Mouse (Mus musculus) intestine, postnatal 0 days (tissue): Measurements from ENCODE around the gene Robo1. TPM values are rescaled to one million over a fixed set of nuclear protein-coding genes. Genes with fewer than 3 reads are reported as not detected.

Source experiments
- ATAC-seq: fragments of 200-750 bp; cut with Nextera tagmentation; 2 replicates; pipeline ENCODE4 v1.8.0; 2017; ENCODE audit warnings: mild to moderate bottlenecking, moderate TSS enrichment, moderate library complexity
- H3K27ac ChIP-seq: fragments of 300-500 bp; sonication (generic); 2 replicates; pipeline ENCODE4 v1.5.1; 2014; ENCODE audit warnings: mild to moderate bottlenecking, low read depth, low read length, moderate library complexity
- H3K27me3 ChIP-seq: fragments of 300-500 bp; sonication (generic); replicated peaks from 2 replicates; pipeline ENCODE4 v1.6.1; 2014; ENCODE audit warnings: low read length, mixed read lengths; ENCODE audit not compliant: control insufficient read depth, insufficient read depth
- H3K36me3 ChIP-seq: fragments of 300-500 bp; sonication (generic); 2 replicates; pipeline ENCODE4 v1.6.1; 2014; ENCODE audit warnings: mild to moderate bottlenecking, moderate library complexity; ENCODE audit not compliant: control insufficient read depth, insufficient read depth
- H3K4me1 ChIP-seq: fragments of 300-500 bp; sonication (generic); replicated peaks from 2 replicates; pipeline ENCODE4 v1.6.1; 2014; ENCODE audit warnings: antibody characterized with exemption, low read length, mixed read lengths; ENCODE audit not compliant: control insufficient read depth, insufficient read depth
- H3K4me2 ChIP-seq: fragments of 300-500 bp; sonication (generic); replicated peaks from 2 replicates; pipeline ENCODE4 v1.6.1; 2014; ENCODE audit warnings: low read depth, mild to moderate bottlenecking, moderate library complexity
- H3K4me3 ChIP-seq: fragments of 300-500 bp; sonication (generic); 2 replicates; pipeline ENCODE4 v1.5.1; 2014; ENCODE audit warnings: low read depth, low read length
- H3K9ac ChIP-seq: fragments of 300-500 bp; sonication (generic); 2 replicates; pipeline ENCODE4 v1.6.1; 2014; ENCODE audit warnings: mild to moderate bottlenecking, low read depth, low read length
- H3K9me3 ChIP-seq: fragments of 300-500 bp; sonication (generic); 2 replicates; pipeline ENCODE4 v1.6.1; 2016; ENCODE audit warnings: mixed run types; ENCODE audit not compliant: control insufficient read depth
- CTCF ChIP-seq: sonication (generic); IDR thresholded peaks from 2 replicates; pipeline ENCODE4 v1.5.1; 2016; ENCODE audit warnings: low read depth, mild to moderate bottlenecking, control low read depth, antibody characterized with exemption, moderate library complexity
- WGBS: fragments of 180-500 bp; shearing (Covaris S2); extraction: QIAGEN DNeasy Blood & Tissue Kit; methylation state at CpG from one replicate; pipeline ENCODE4 v1.1.7; 2014; 5-methylcytosine and 5-hydroxymethylcytosine counted together
- polyA plus RNA-seq: library from polyadenylated mRNA; unstranded; fragments of >200 nt; fragmentation: Nextera tagmentation; extraction: Ambion mirVana; gene quantifications from 2 replicates; pipeline ENCODE4 v1.2.1, GENCODE M21; 2015

Robo1 gene
- polyA plus RNA-seq, 1 experiment from 2014 or later: 2.7 TPM

- no peaks in the 10 kb centered on the region for H3K27me3 ChIP-seq
- no peak for ATAC-seq
- 78% methylated on average over 3 of the region's 3 CpGs for WGBS
- no peak overlapping the region for H3K4me3 ChIP-seq
- H3K27ac ChIP-seq: no peak overlapping the region
- H3K4me1 ChIP-seq: no peaks in the 10 kb centered on the region
- no peak overlapping the region for H3K4me2 ChIP-seq
- H3K36me3 ChIP-seq: no peaks in the 10 kb centered on the region
- TF ChIP-seq CTCF: no peak
- no peaks in the 10 kb centered on the region for H3K9me3 ChIP-seq
- H3K9ac ChIP-seq: no peak overlapping the region
Observed at GRCm38 (mm10) chr16:72465696-72466095, 157.6 kb downstream of the Robo1 start.

GRCm38 (mm10) chr16:72470037-72470673 is 162.0 kb downstream of the Robo1 start:
- Histone ChIP-seq H3K27me3 (no peaks in the 10 kb centered on the region), H3K4me1 (no peaks in the 10 kb centered on the region), H3K27ac (no peak overlapping the region), H3K9ac (no peak overlapping the region), H3K36me3 (no peaks in the 10 kb centered on the region), H3K9me3 (no peaks in the 10 kb centered on the region), H3K4me3 (no peak overlapping the region), H3K4me2 (no peak overlapping the region)
- 61% methylated on average over 2 of the region's 2 CpGs for WGBS
- no peak for ATAC-seq
- TF ChIP-seq CTCF: no peak

GRCm38 (mm10) chr16:72510716-72511199 is 202.7 kb downstream of the Robo1 start:
- Histone ChIP-seq H3K9ac (no peak overlapping the region), H3K27me3 (no peaks in the 10 kb centered on the region), H3K4me2 (no peak overlapping the region), H3K9me3 (no peaks in the 10 kb centered on the region), H3K36me3 (no peaks in the 10 kb centered on the region), H3K4me1 (no peaks in the 10 kb centered on the region), H3K27ac (no peak overlapping the region), H3K4me3 (no peak overlapping the region)
- 58% methylated on average over 6 of the region's 6 CpGs for WGBS
- ATAC-seq: no peak
- no peak for TF ChIP-seq CTCF

GRCm38 (mm10) chr16:72531337-72531736 is 223.2 kb downstream of the Robo1 start:
- WGBS: 86% methylated on average over 2 of the region's 2 CpGs
- no peaks in the 10 kb centered on the region for H3K4me1 ChIP-seq
- H3K9ac ChIP-seq: no peak overlapping the region
- H3K36me3 ChIP-seq: no peaks in the 10 kb centered on the region
- H3K27me3 ChIP-seq: no peaks in the 10 kb centered on the region
- no peaks in the 10 kb centered on the region for H3K9me3 ChIP-seq
- no peak for TF ChIP-seq CTCF
- H3K27ac ChIP-seq: no peak overlapping the region
- no peak overlapping the region for H3K4me2 ChIP-seq
- H3K4me3 ChIP-seq: no peak overlapping the region
- no peak for ATAC-seq

GRCm38 (mm10) chr16:72533900-72534571 is 225.9 kb downstream of the Robo1 start:
- no peak for ATAC-seq
- H3K4me2 ChIP-seq: no peak overlapping the region
- no peak overlapping the region for H3K4me3 ChIP-seq
- no peak overlapping the region for H3K27ac ChIP-seq
- no peaks in the 10 kb centered on the region for H3K4me1 ChIP-seq
- no peaks in the 10 kb centered on the region for H3K27me3 ChIP-seq
- H3K9me3 ChIP-seq: no peaks in the 10 kb centered on the region
- no peaks in the 10 kb centered on the region for H3K36me3 ChIP-seq
- no peak for TF ChIP-seq CTCF
- no peak overlapping the region for H3K9ac ChIP-seq
- 90% methylated on average over 4 of the region's 4 CpGs for WGBS

- ATAC-seq: no peak
- no peak for TF ChIP-seq CTCF
- Histone ChIP-seq H3K9ac (no peak overlapping the region), H3K9me3 (no peaks in the 10 kb centered on the region), H3K4me2 (no peak overlapping the region), H3K27ac (no peak overlapping the region), H3K27me3 (no peaks in the 10 kb centered on the region), H3K4me3 (no peak overlapping the region), H3K36me3 (no peaks in the 10 kb centered on the region), H3K4me1 (no peaks in the 10 kb centered on the region)
- WGBS: 52% methylated on average over 3 of the region's 3 CpGs
Observed at GRCm38 (mm10) chr16:72538171-72538570, 230.1 kb downstream of the Robo1 start.
